Mouse (Mus musculus): ENCODE data around the gene Pard3.
A peak's percentile ranks its signal among the peaks of the same experiment; 100 is the strongest.

Pard3 gene

GRCm38 (mm10) chr8:127292307-127292706 lies 228.6 kb downstream of the Pard3 start:
- no peak for DNase-seq (ENCODE audit: low read depth)

- no peak for DNase-seq (ENCODE audit: low read depth)
These were observed 229.5 kb downstream of the Pard3 start for GRCm38 (mm10) chr8:127293025-127293729.

- no peak for DNase-seq (ENCODE audit: low read depth)
These were observed 230.4 kb downstream of the Pard3 start for GRCm38 (mm10) chr8:127294061-127294460.

GRCm38 (mm10) chr8:127295848-127296247 lies 232.2 kb downstream of the Pard3 start:
- DNase-seq (ENCODE audit: low read depth) = no peak

- DNase-seq (ENCODE audit: low read depth) = no peak
These were observed 236.8 kb downstream of the Pard3 start for GRCm38 (mm10) chr8:127300493-127300892.

- no peak for DNase-seq (ENCODE audit: low read depth)
These were observed 239.3 kb downstream of the Pard3 start for GRCm38 (mm10) chr8:127302847-127303445.

GRCm38 (mm10) chr8:127307026-127307425 lies 243.3 kb downstream of the Pard3 start:
- no peak for DNase-seq (ENCODE audit: low read depth)

GRCm38 (mm10) chr8:127309363-127309762 lies 245.7 kb downstream of the Pard3 start:
- no peak for DNase-seq (ENCODE audit: low read depth)

GRCm38 (mm10) chr8:127315811-127316210 lies 252.1 kb downstream of the Pard3 start:
- no peak for DNase-seq (ENCODE audit: low read depth)

- no peak for DNase-seq (ENCODE audit: low read depth)
These were observed 254.2 kb downstream of the Pard3 start for GRCm38 (mm10) chr8:127317914-127318313.

- DNase-seq (ENCODE audit: low read depth) = peak; percentile 40
These were observed 254.9 kb downstream of the Pard3 start for GRCm38 (mm10) chr8:127318377-127319159.

GRCm38 (mm10) chr8:127320930-127321329 lies 257.2 kb downstream of the Pard3 start:
- DNase-seq (ENCODE audit: low read depth) = no peak

- no peak for DNase-seq (ENCODE audit: low read depth)
These were observed 260.1 kb downstream of the Pard3 start for GRCm38 (mm10) chr8:127323583-127324360.

GRCm38 (mm10) chr8:127324836-127325570 lies 261.3 kb downstream of the Pard3 start:
- DNase-seq (ENCODE audit: low read depth) = no peak

- no peak for DNase-seq (ENCODE audit: low read depth)
These were observed 262.1 kb downstream of the Pard3 start for GRCm38 (mm10) chr8:127325749-127326148.

- no peak for DNase-seq (ENCODE audit: low read depth)
These were observed 266.8 kb downstream of the Pard3 start for GRCm38 (mm10) chr8:127330258-127331187.

GRCm38 (mm10) chr8:127331751-127332150 lies 268.1 kb downstream of the Pard3 start:
- no peak for DNase-seq (ENCODE audit: low read depth)

- peak; percentile 62 for DNase-seq (ENCODE audit: low read depth)
These were observed 271.5 kb downstream of the Pard3 start for GRCm38 (mm10) chr8:127335216-127335615.

- no peak for DNase-seq (ENCODE audit: low read depth)
These were observed 274.5 kb downstream of the Pard3 start for GRCm38 (mm10) chr8:127338183-127338582.

- DNase-seq (ENCODE audit: low read depth) = no peak
These were observed 277.4 kb downstream of the Pard3 start for GRCm38 (mm10) chr8:127341046-127341445.
